Mouse (Mus musculus) neural tube, embryonic 14.5 days (tissue): ENCODE measurements around the gene Dok7. TPM values are rescaled to one million over a fixed set of nuclear protein-coding genes. Genes with fewer than 3 reads are reported as not detected.

ENCODE experiments used
- ATAC-seq: fragments of 200-750 bp; cut with Nextera tagmentation; 2 replicates; pipeline ENCODE4 v1.8.0; 2017; ENCODE audit warnings: low read depth, mild to moderate bottlenecking, moderate TSS enrichment, moderate library complexity
- H3K27ac ChIP-seq: fragments of 300-500 bp; sonication (generic); 2 replicates; pipeline ENCODE4 v1.5.1; 2014; ENCODE audit warnings: low read depth, mild to moderate bottlenecking, control low read depth, low read length, moderate library complexity, mixed read lengths
- H3K27me3 ChIP-seq: fragments of 300-500 bp; sonication (generic); 2 replicates; pipeline ENCODE4 v1.6.1; 2014; ENCODE audit warnings: low read length; ENCODE audit not compliant: control insufficient read depth, insufficient read depth
- H3K36me3 ChIP-seq: fragments of 300-500 bp; sonication (generic); 2 replicates; pipeline ENCODE4 v1.6.1; 2014; ENCODE audit warnings: low read length, mixed read lengths; ENCODE audit not compliant: control insufficient read depth, insufficient read depth
- H3K4me1 ChIP-seq: fragments of 300-500 bp; sonication (generic); 2 replicates; pipeline ENCODE4 v1.6.1; 2014; ENCODE audit warnings: low read length; ENCODE audit not compliant: control insufficient read depth, insufficient read depth
- H3K4me2 ChIP-seq: fragments of 300-500 bp; sonication (generic); 2 replicates; pipeline ENCODE4 v1.6.1; 2014; ENCODE audit warnings: mild to moderate bottlenecking, low read depth, low read length, control low read depth
- H3K4me3 ChIP-seq: fragments of 300-500 bp; sonication (generic); 2 replicates; pipeline ENCODE4 v1.5.1; 2014; ENCODE audit warnings: low read depth, low read length, control low read depth, mixed read lengths
- H3K9ac ChIP-seq: fragments of 300-500 bp; sonication (generic); replicated peaks from 2 replicates; pipeline ENCODE4 v1.6.1; 2014; ENCODE audit warnings: low read depth, mild to moderate bottlenecking, control low read depth, low read length, mixed read lengths
- H3K9me3 ChIP-seq: fragments of 300-500 bp; sonication (generic); 2 replicates; pipeline ENCODE4 v1.6.1; 2016; ENCODE audit warnings: low read length; ENCODE audit not compliant: control insufficient read depth
- WGBS: fragments of 180-500 bp; shearing (Covaris S2); extraction: QIAGEN DNeasy Blood & Tissue Kit; methylation state at CpG from one replicate; pipeline ENCODE4 v1.1.7; 2014; 5-methylcytosine and 5-hydroxymethylcytosine counted together
- polyA plus RNA-seq: library from polyadenylated mRNA; unstranded; fragments of >200 nt; fragmentation: Nextera tagmentation; extraction: Ambion mirVana; gene quantifications from 2 replicates; pipeline ENCODE4 v1.2.1, GENCODE M21; 2014

Gene Dok7
- 4.2 and 5.7 TPM in 2 replicates for polyA plus RNA-seq

DNA sequence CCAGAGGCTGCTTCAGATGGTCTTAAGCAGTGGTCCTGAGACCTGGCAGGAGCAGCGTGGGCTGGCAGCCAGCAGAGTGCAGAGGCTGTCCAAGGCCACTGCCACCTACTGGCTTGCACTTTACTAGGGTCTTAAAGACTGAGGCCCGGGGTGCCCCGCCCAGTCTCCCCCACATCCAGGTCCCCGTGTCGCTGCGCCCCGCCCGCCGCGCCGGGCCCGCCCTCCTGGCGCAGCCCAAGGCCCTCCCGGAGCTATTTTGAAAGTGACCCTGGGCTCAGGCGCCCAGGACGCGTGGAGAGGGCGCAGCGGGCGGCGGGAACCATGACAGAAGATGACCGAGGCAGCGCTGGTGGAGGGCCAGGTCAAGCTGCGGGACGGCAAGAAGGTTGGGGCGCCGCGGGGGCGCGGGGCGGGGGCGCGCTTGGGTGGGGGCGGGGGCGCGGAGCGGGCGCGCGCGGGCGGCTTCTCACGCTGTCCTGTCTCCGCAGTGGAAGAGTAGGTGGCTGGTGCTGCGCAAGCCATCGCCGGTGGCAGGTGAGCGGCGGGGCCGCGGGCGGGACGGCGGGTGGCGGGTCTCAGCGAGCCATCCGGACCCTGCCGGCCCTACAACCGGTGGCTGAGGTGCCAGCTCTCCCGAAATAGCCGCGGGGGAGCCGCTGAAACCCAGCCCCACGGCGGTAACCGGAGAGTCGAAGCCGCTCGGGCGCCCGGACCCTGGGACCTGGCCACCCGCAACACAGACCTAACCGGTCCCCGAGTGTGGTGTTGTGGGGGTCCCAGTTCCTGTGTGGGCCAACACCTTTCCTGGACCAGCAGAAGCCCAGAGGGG is at the start of gene Dok7:
Gene Dok7, plus strand, starts transcription at position 163 of the 829 bp plus-strand sequence.
- peak within 1 kb of the TSS; percentile 63 for H3K9ac ChIP-seq
- peak; percentile 78 for ATAC-seq
- H3K4me1 ChIP-seq, result no peaks in the 10 kb centered on the region
- peak within 1 kb of the TSS; percentile 56 for H3K4me3 ChIP-seq
- 0 out of 2 replicates have a peak within 1 kb of the TSS, but pooled peaks have one; percentile 16 for H3K27ac ChIP-seq
- WGBS, result under 1% methylated on average over 55 of the region's 74 CpGs
- peak within 1 kb of the TSS; percentile 94 for H3K4me2 ChIP-seq
- H3K36me3 ChIP-seq, result no peaks in the 10 kb centered on the region
- H3K9me3 ChIP-seq, result no peaks in the 10 kb centered on the region
- H3K27me3 ChIP-seq, result no peaks in the 10 kb centered on the region

- H3K4me1 ChIP-seq, result peaks cover 3% of the 10 kb centered on the region; the same call in 1 of the 2 replicates
- WGBS, result 96% methylated on average over 4 of the region's 4 CpGs
- no peak for ATAC-seq
- H3K9ac ChIP-seq, result no peak overlapping the region
- H3K36me3 ChIP-seq, result no peaks in the 10 kb centered on the region
- H3K27ac ChIP-seq, result no peak overlapping the region
- no peak overlapping the region for H3K4me2 ChIP-seq
- H3K27me3 ChIP-seq, result no peaks in the 10 kb centered on the region
- H3K4me3 ChIP-seq, result no peak overlapping the region
- H3K9me3 ChIP-seq, result no peaks in the 10 kb centered on the region
Measured at GRCm38 (mm10) chr5:35009163-35009562, 47.4 kb upstream of the Dok7 start.

GRCm38 (mm10) chr5:35010656-35011055 is 45.9 kb upstream of the Dok7 start:
- no peak overlapping the region for H3K9ac ChIP-seq
- no peak overlapping the region for H3K4me2 ChIP-seq
- no peaks in the 10 kb centered on the region for H3K9me3 ChIP-seq
- no peaks in the 10 kb centered on the region for H3K36me3 ChIP-seq
- WGBS, result 74% methylated on average over 5 of the region's 5 CpGs
- no peak overlapping the region for H3K4me3 ChIP-seq
- no peak overlapping the region for H3K27ac ChIP-seq
- H3K4me1 ChIP-seq, result peaks cover 6% of the 10 kb centered on the region; the same call in 1 of the 2 replicates
- no peak for ATAC-seq
- no peaks in the 10 kb centered on the region for H3K27me3 ChIP-seq

DNA sequence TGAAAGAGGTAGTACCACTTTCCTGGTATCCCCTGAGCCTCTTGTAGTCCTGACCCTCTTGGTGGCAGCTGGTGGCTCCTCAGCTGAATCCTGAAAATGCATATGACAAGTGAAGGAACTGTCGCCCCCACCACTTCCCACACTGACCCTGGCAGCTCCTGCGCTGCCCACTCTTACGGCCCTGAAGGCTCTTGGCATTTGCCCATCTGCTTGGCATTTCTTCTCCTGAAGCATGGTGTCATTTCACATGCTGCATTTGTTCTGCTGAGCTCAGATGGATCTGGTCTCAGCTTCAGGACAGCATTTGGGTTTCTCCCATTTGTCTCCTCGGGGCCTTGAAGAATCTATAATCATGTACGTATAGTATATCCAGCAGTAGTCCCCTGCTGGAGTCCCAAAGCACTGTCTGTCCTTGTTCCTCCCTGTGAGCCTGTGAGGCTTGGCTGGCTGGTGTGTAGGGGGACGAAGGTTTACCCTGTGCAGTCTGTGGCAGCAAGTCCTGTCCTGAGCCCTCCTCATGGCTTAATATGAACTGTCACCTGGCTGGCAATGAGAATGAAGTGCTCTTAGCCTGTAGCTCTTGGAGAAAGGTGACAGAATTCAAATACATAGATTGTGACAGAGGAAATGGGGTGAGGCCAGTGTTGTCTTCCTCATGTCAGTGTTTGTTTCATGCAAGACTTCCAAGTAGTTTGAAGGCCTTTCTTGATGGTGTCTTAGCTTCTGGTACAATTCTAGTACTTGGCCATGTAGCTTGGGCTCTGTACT is 45.2 kb upstream of the Dok7 start:
- Histone ChIP-seq H3K9ac (no peak overlapping the region), H3K27me3 (no peaks in the 10 kb centered on the region), H3K27ac (no peak overlapping the region), H3K4me1 (peaks cover 6% of the 10 kb centered on the region; the same call in 1 of the 2 replicates), H3K4me2 (no peak overlapping the region), H3K4me3 (no peak overlapping the region), H3K9me3 (no peaks in the 10 kb centered on the region), H3K36me3 (no peaks in the 10 kb centered on the region)
- no peak for ATAC-seq
- 91% methylated on average over 6 of the region's 6 CpGs for WGBS

DNA sequence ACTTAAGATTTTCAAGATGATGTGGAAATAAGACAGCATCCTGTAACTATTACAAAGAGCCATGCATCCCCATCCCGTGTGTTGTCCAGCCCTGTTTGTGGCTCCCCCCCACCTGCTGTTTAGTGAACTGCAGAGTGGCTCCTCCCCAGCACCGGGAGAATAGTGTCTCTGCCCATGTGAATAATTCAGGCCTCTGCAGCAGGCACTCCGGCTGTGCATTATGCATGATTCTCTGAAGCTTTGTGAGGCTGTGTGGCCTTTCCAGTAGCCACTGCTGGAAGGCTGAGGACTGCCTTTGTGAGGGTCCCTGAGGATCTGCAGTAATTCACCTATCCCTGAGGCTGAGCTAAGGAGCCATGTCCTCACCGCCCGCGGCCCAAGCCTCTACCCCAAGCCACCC is 42.5 kb upstream of the Dok7 start:
- peak overlapping the region; percentile 55; the same call in 1 of the 2 replicates for H3K27ac ChIP-seq
- no peaks in the 10 kb centered on the region for H3K9me3 ChIP-seq
- peak; percentile 56; the same call in 1 of the 2 replicates for ATAC-seq
- WGBS, result 17% methylated on average over 6 of the region's 6 CpGs
- H3K27me3 ChIP-seq, result no peaks in the 10 kb centered on the region
- H3K4me1 ChIP-seq, result peaks cover 6% of the 10 kb centered on the region; the same call in 1 of the 2 replicates
- H3K36me3 ChIP-seq, result no peaks in the 10 kb centered on the region
- H3K4me2 ChIP-seq, result no peak overlapping the region
- H3K9ac ChIP-seq, result no peak overlapping the region
- no peak overlapping the region for H3K4me3 ChIP-seq

DNA sequence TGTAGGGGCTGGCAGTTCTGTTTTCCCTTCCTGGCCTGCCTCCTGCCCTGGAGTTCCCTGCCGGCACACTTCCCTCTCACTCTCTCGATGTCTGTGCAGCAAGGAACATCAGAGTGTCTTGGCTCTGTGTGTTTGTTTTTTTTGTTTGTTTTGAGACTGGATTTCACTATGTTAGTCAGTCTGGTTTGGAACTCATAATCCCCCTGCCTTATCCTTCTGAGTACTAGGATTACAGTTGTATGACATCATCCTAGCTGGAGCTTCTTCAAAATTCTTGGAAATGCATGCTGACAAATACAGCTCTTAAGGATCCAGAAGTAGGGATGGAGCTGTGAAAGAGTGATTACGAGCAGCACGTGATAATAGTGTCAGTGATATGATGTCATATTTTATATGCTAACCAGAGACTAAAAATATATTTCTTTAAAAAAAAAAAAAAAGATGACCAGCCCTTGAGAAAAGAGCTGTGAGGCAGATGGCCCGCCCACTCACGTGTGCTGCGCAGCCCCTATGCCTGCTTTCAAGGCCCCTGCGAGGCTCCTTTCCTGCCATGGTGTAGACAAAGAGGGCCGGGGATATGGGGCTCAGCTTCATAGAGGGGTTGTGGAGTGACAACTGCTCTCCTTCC is 36.8 kb upstream of the Dok7 start:
- 81% methylated on average over 9 of the region's 9 CpGs for WGBS
- peaks cover 7% of the 10 kb centered on the region; the same call in 1 of the 2 replicates for H3K36me3 ChIP-seq
- no peaks in the 10 kb centered on the region for H3K27me3 ChIP-seq
- H3K4me1 ChIP-seq, result no peaks in the 10 kb centered on the region
- H3K4me3 ChIP-seq, result no peak overlapping the region
- H3K9me3 ChIP-seq, result no peaks in the 10 kb centered on the region
- no peak overlapping the region for H3K9ac ChIP-seq
- no peak overlapping the region for H3K27ac ChIP-seq
- H3K4me2 ChIP-seq, result no peak overlapping the region
- ATAC-seq, result no peak

- Histone ChIP-seq H3K4me1 (no peaks in the 10 kb centered on the region), H3K36me3 (peaks cover 8% of the 10 kb centered on the region; the same call in 1 of the 2 replicates), H3K9me3 (no peaks in the 10 kb centered on the region), H3K9ac (no peak overlapping the region), H3K4me3 (no peak overlapping the region), H3K4me2 (no peak overlapping the region), H3K27me3 (no peaks in the 10 kb centered on the region), H3K27ac (no peak overlapping the region)
- ATAC-seq, result no peak
- 82% methylated on average over 9 of the region's 9 CpGs for WGBS
Measured at GRCm38 (mm10) chr5:35020410-35021241, 35.9 kb upstream of the Dok7 start.

GRCm38 (mm10) chr5:35024975-35025374 is 31.6 kb upstream of the Dok7 start:
- no peak for ATAC-seq
- H3K4me1 ChIP-seq, result no peaks in the 10 kb centered on the region
- no peaks in the 10 kb centered on the region for H3K27me3 ChIP-seq
- H3K4me3 ChIP-seq, result no peak overlapping the region
- WGBS, result 14% methylated on average over 2 of the region's 2 CpGs
- H3K36me3 ChIP-seq, result peaks cover 36% of the 10 kb centered on the region
- no peaks in the 10 kb centered on the region for H3K9me3 ChIP-seq
- no peak overlapping the region for H3K4me2 ChIP-seq
- no peak overlapping the region for H3K9ac ChIP-seq
- no peak overlapping the region for H3K27ac ChIP-seq
